Mouse (Mus musculus) hindlimb bud, embryonic 11.5 days (tissue): ENCODE measurements around the gene Spin2f.
"Not testable (repeated sequence)": the region's sequence is repeated elsewhere in the genome, so short reads cannot be mapped to it uniquely, and the experiment has no call there.

ENCODE experiments used
- DNase-seq: peaks from one replicate; pipeline ENCODE4 v3.0.0-alpha.2; 2012; ENCODE audit warnings: low read depth, low spot score; ENCODE audit errors: extremely low spot score

The Spin2f gene

GRCm38 (mm10) chrX:31253594-31253993 is at the start of gene Spin2f:
Gene Spin2f (plus strand): TSS chrX:31253894.
- DNase-seq: not testable (repeated sequence)

GRCm38 (mm10) chrX:31212136-31212535 is 41.6 kb upstream of the Spin2f start:
- DNase-seq: not testable (repeated sequence)

- DNase-seq: not testable (repeated sequence)
These were observed 30.2 kb upstream of the Spin2f start for GRCm38 (mm10) chrX:31223536-31223935.

- DNase-seq: not testable (repeated sequence)
These were observed 18.6 kb upstream of the Spin2f start for GRCm38 (mm10) chrX:31235088-31235487.

GRCm38 (mm10) chrX:31241754-31242153 is 11.9 kb upstream of the Spin2f start:
- not testable (repeated sequence) for DNase-seq
